Mouse (Mus musculus) liver, adult (tissue): ENCODE measurements around the gene 1110057P08Rik.
"Not testable (repeated sequence)": the region's sequence is repeated elsewhere in the genome, so short reads cannot be mapped to it uniquely, and the experiment has no call there.

Source experiments
- GATA4 ChIP-seq: IDR thresholded peaks from 2 replicates; pipeline ENCODE4 v1.6.1; 2014; ENCODE audit warnings: mild to moderate bottlenecking, low read length; ENCODE audit not compliant: insufficient replicate concordance

Gene 1110057P08Rik

GRCm38 (mm10) chr16:89174435-89174834 lies at the start of gene 1110057P08Rik:
Gene 1110057P08Rik, plus strand, starts transcription at chr16:89174735.
- no peak for TF ChIP-seq GATA4

DNA sequence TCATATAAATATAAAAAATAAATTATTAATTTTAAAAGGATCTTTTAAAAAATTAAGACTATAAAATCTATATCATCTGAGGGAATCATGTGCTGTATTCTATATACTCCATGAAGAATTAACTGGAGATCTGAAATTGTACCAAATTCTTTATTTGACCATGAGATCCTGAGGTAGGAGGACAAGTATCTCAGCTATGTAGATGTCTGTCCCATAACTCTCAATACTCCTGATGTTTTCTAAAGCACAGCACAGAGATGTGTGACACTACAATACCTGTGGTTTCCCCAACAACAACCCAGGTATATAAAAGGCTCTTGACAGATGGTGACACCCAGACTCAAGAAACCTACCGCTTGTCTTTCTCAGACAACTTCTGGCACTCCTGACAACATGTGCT lies 34.0 kb upstream of the 1110057P08Rik start, which contains the start of gene Gm6358:
Gm6358 (plus strand) TSS at position 301 of the 400 bp plus-strand sequence.
- no peak for TF ChIP-seq GATA4

DNA sequence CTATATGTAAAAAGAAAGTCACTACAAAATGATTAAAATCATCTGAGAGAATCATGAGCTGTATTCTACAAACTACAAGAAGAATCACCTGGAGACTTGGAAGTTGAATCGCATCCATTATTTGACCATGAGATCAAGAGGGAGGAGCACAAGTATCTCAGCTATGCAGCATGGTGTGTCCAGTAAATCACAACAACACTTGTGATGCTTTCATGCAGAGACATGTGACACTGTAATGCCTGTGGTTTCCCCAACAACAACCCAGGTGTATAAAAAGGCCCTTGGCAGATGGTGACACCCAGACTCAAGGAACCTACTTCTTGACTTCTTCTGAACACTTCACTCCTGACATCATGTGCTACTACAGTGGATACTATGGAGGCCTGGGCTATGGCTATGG lies 23.7 kb upstream of the 1110057P08Rik start, which contains the start of gene Gm10061:
Gm10061 (plus strand) TSS at position 301 of the 400 bp plus-strand sequence.
- TF ChIP-seq GATA4: no peak

DNA sequence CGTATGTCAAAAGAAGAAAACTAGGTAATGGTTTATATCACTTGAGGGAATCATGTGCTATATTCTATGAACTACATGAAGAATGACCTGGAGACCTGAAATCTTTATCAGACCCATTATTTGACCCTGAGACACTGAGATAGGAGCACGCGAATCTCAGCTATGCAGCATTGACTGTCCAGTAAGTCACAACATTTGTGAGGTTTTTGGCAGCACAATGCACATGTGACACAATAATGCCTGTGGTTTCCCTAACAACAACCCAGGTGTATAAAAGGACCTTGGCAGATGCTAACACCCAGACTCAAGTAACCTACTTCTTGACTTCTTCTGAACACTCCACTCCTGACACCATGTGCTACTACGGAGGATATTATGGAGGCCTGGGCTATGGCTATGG lies 16.9 kb upstream of the 1110057P08Rik start, which contains the start of gene Gm9789:
Gm9789 (plus strand) TSS at position 301 of the 400 bp plus-strand sequence.
- no peak for TF ChIP-seq GATA4

DNA sequence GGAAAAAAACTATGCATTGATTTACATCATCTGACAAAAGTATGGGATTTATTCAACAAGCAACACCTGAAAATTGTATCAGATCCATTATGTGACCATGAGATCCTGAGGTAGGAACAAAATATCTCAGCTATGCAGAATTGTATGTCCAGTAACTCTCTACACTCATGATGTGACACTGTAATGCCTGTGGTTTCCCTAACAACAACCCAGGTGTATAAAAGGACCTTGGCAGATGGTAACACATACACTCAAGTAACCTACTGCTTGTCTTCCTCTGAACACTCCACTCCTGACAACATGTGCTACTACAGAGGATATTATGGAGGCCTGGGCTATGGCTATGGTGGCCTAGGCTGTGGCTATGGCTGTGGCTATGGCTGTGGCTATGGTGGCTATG lies 5.3 kb upstream of the 1110057P08Rik start, which contains the start of gene Gm7735:
Gm7735 (plus strand) TSS at position 301 of the 400 bp plus-strand sequence.
- TF ChIP-seq GATA4: not testable (repeated sequence)

GRCm38 (mm10) chr16:89188621-89189020 lies 14.1 kb downstream of the 1110057P08Rik start:
- TF ChIP-seq GATA4: no peak

DNA sequence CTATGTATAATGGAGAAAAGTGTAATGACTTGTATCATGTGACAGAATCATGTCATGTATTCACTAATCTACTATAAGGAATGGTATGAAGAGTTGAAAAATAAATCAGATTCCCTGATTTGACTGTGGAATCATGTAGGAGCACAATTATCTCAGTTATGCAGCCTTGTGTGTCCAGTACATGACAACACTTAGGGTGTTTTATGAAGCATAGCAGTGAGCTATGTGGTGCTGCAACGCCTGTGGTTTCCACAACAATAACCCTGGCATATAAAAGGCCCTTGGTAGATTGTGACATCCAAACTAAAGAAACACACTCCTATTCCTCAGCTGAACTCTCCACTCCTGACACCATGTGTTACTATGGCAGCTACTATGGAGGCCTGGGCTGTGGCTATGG lies 31.0 kb downstream of the 1110057P08Rik start, which contains the start of gene Krtap20-2:
Krtap20-2 (plus strand) TSS at position 301 of the 400 bp plus-strand sequence.
- no peak for TF ChIP-seq GATA4
